Mouse (Mus musculus) lung, adult 2 months (tissue): ENCODE data around the gene Grid2.

Experiments
- CTCF ChIP-seq: fragments of 200-500 bp; IDR thresholded peaks from 2 replicates; pipeline ENCODE4 v1.5.1; 2011; ENCODE audit warnings: mild to moderate bottlenecking, low read length, control low read depth; ENCODE audit not compliant: insufficient read depth
- POLR2A ChIP-seq: fragments of 200-500 bp; IDR thresholded peaks from 2 replicates; pipeline ENCODE4 v1.6.1; 2011; ENCODE audit warnings: low read depth, mild to moderate bottlenecking, control low read depth, low read length, borderline replicate concordance; ENCODE audit errors: extremely low read depth

DNA sequence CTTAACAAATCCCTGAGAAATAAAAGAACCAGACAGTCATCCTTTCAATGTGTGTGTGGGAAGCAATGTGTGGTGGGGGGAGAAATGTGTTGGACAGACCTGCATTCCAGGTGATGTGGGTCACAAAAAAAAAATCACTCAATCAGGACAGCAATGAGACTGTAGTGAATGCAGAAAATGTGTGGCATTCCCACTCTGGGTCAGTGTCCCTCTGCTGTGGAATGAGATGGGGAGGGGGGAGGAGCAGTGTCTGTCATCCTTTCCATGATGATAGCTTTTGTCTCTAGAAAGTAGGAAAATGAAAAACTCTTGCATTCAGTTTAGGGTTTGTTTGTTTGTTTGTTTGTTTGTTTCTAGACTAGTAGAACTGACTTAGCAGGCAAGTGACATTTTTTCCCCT lies 1392.0 kb downstream of the Grid2 start:
- no peak for TF ChIP-seq POLR2A
- no peak for TF ChIP-seq CTCF
